Mouse (Mus musculus) MEL (cell line): ENCODE measurements at regions not wholly inside any gene's neighbourhood (a gene's known extent, or its start where the extent isn't known, plus 50 kb on each side); places are given as distances from the start of the nearest gene placed in this dataset.

Source experiments
- DNase-seq: peaks from one replicate; pipeline ENCODE4 v3.0.0; 2011; ENCODE audit warnings: low read depth, low spot score
- H3K27ac ChIP-seq: 2 replicates; pipeline ENCODE4 v1.5.1; 2012; ENCODE audit warnings: low read depth, mild to moderate bottlenecking, control low read depth, low read length, moderate library complexity; ENCODE audit not compliant: control insufficient read depth
- H3K27me3 ChIP-seq, 2 experiments: fragments of 150-350 bp in 1 of 2; sonication (generic) in 1 of 2; 2 replicates each; pipeline ENCODE4 v1.6.1; 2012; ENCODE audit warnings: low read length in 2 of 2, mild to moderate bottlenecking in 2 of 2, improper control_type of control experiment in 1 of 2, moderate library complexity in 1 of 2; ENCODE audit not compliant: insufficient read depth in 2 of 2, control insufficient read depth in 1 of 2
- H3K36me3 ChIP-seq, 2 experiments: 2 replicates each; pipeline ENCODE4 v1.6.1; 2012 to 2014; ENCODE audit warnings: low read length in 2 of 2, improper control_type of control experiment in 1 of 2, inconsistent platforms in 1 of 2, mild to moderate bottlenecking in 1 of 2; ENCODE audit not compliant: insufficient read depth in 2 of 2, control insufficient read depth in 1 of 2
- H3K4me1 ChIP-seq, 2 experiments: fragments of 150-350 bp in 1 of 2; sonication (generic) in 1 of 2; 2 replicates each; pipeline ENCODE4 v1.6.1; 2012; ENCODE audit warnings: low read length in 2 of 2, improper control_type of control experiment in 1 of 2, mild to moderate bottlenecking in 1 of 2; ENCODE audit not compliant: insufficient read depth in 2 of 2, control insufficient read depth in 1 of 2
- H3K4me3 ChIP-seq, 2 experiments: fragments of 150-350 bp in 1 of 2; sonication (generic) in 1 of 2; 2 replicates each; pipeline ENCODE4 v1.5.1; 2012; ENCODE audit warnings: low read depth in 2 of 2, low read length in 2 of 2, mild to moderate bottlenecking in 2 of 2, moderate library complexity in 2 of 2, control low read depth in 1 of 2, improper control_type of control experiment in 1 of 2; ENCODE audit not compliant: control insufficient read depth in 1 of 2, insufficient read depth in 1 of 2
- H3K79me2 ChIP-seq: 2 replicates; pipeline ENCODE4 v1.6.1; 2012; ENCODE audit warnings: mild to moderate bottlenecking, low read length, moderate library complexity; ENCODE audit not compliant: control insufficient read depth, poor library complexity, insufficient read depth
- H3K9ac ChIP-seq: 2 replicates; pipeline ENCODE4 v1.6.1; 2012; ENCODE audit warnings: low read depth, mild to moderate bottlenecking, control low read depth, low read length, moderate library complexity; ENCODE audit not compliant: control insufficient read depth, poor library complexity, severe bottlenecking
- H3K9me3 ChIP-seq: fragments of 150-350 bp; sonication (generic); replicated peaks from 2 replicates; pipeline ENCODE4 v1.6.1; 2012; ENCODE audit warnings: mild to moderate bottlenecking, low read length, improper control_type of control experiment, moderate library complexity; ENCODE audit not compliant: insufficient read depth
- CTCF ChIP-seq, 3 experiments: IDR thresholded peaks in 2 of 3; conservative IDR thresholded peaks in 1 of 3; 2 replicates each; pipeline ENCODE4 v1.5.1; 2011 to 2012; ENCODE audit warnings: low read length in 3 of 3, low read depth in 2 of 3, mild to moderate bottlenecking in 2 of 3, improper control_type of control experiment in 1 of 3, inconsistent platforms in 1 of 3, mixed read lengths in 1 of 3, moderate library complexity in 1 of 3; ENCODE audit not compliant: control insufficient read depth in 1 of 3, insufficient read depth in 1 of 3, poor library complexity in 1 of 3, severe bottlenecking in 1 of 3
- ELF1 ChIP-seq: IDR thresholded peaks from 2 replicates; pipeline ENCODE4 v1.6.1; 2014; ENCODE audit warnings: low read depth, mild to moderate bottlenecking, inconsistent platforms, low read length, improper control_type of control experiment, moderate library complexity
- EP300 ChIP-seq, 2 experiments: IDR thresholded peaks; 2 replicates each; pipeline ENCODE4 v1.6.1; 2011; ENCODE audit warnings: improper control_type of control experiment in 2 of 2, low read length in 2 of 2, low read depth in 1 of 2, mild to moderate bottlenecking in 1 of 2
- GATA1 ChIP-seq: IDR thresholded peaks from 2 replicates; pipeline ENCODE4 v1.6.1; 2011; ENCODE audit warnings: low read depth, low read length, improper control_type of control experiment
- HCFC1 ChIP-seq: IDR thresholded peaks from 2 replicates; pipeline ENCODE4 v1.6.1; 2012; ENCODE audit warnings: low read depth, mild to moderate bottlenecking, inconsistent platforms, low read length, improper control_type of control experiment, moderate library complexity
- JUND ChIP-seq: IDR thresholded peaks from 2 replicates; pipeline ENCODE4 v1.6.1; 2011; ENCODE audit warnings: low read depth, mild to moderate bottlenecking, improper control_type of control experiment, low read length
- KAT2A ChIP-seq: conservative IDR thresholded peaks from 2 replicates; pipeline ENCODE4 v1.6.1; 2012; ENCODE audit warnings: low read depth, low read length, improper control_type of control experiment, inconsistent platforms
- MAFK ChIP-seq: IDR thresholded peaks from 2 replicates; pipeline ENCODE4 v1.6.1; 2011; ENCODE audit warnings: low read depth, mild to moderate bottlenecking, low read length, improper control_type of control experiment, borderline replicate concordance
- MAX ChIP-seq: IDR thresholded peaks from 2 replicates; pipeline ENCODE4 v1.6.1; 2011; ENCODE audit warnings: low read length, improper control_type of control experiment
- MAZ ChIP-seq: IDR thresholded peaks from 2 replicates; pipeline ENCODE4 v1.6.1; 2012; ENCODE audit warnings: low read depth, mild to moderate bottlenecking, inconsistent platforms, low read length, improper control_type of control experiment
- MYB ChIP-seq: IDR thresholded peaks from 2 replicates; pipeline ENCODE4 v1.6.1; 2011; ENCODE audit warnings: mild to moderate bottlenecking, low read depth, low read length, improper control_type of control experiment
- POLR2AphosphoS5 ChIP-seq: IDR thresholded peaks from 2 replicates; pipeline ENCODE4 v1.6.1; 2012; ENCODE audit warnings: low read depth, borderline replicate concordance, mild to moderate bottlenecking, inconsistent platforms, low read length, moderate library complexity, mixed read lengths
- RAD21 ChIP-seq: IDR thresholded peaks from 2 replicates; pipeline ENCODE4 v1.6.1; 2011; ENCODE audit warnings: mild to moderate bottlenecking, low read depth, low read length, improper control_type of control experiment
- RCOR1 ChIP-seq: IDR thresholded peaks from 2 replicates; pipeline ENCODE4 v1.6.1; 2012; ENCODE audit warnings: low read depth, mild to moderate bottlenecking, inconsistent platforms, low read length, improper control_type of control experiment
- SMC3 ChIP-seq: IDR thresholded peaks from 2 replicates; pipeline ENCODE4 v1.6.1; 2011; ENCODE audit warnings: low read depth, low read length, improper control_type of control experiment
- TCF12 ChIP-seq: IDR thresholded peaks from 2 replicates; pipeline ENCODE4 v1.6.1; 2014; ENCODE audit warnings: low read depth, mild to moderate bottlenecking, inconsistent platforms, low read length, improper control_type of control experiment, moderate library complexity
- UBTF ChIP-seq: IDR thresholded peaks from 2 replicates; pipeline ENCODE4 v1.6.1; 2012; ENCODE audit warnings: low read depth, mild to moderate bottlenecking, inconsistent platforms, low read length, improper control_type of control experiment, moderate library complexity, borderline replicate concordance; ENCODE audit not compliant: insufficient read depth
- USF1 ChIP-seq: IDR thresholded peaks from 2 replicates; pipeline ENCODE4 v1.6.1; 2014; ENCODE audit warnings: low read depth, mild to moderate bottlenecking, inconsistent platforms, low read length, improper control_type of control experiment, moderate library complexity
- USF2 ChIP-seq, 2 experiments: IDR thresholded peaks; 2 replicates each; pipeline ENCODE4 v1.6.1; 2011 to 2012; ENCODE audit warnings: improper control_type of control experiment in 2 of 2, low read length in 2 of 2, borderline replicate concordance in 1 of 2, inconsistent platforms in 1 of 2, low read depth in 1 of 2, mild to moderate bottlenecking in 1 of 2; ENCODE audit not compliant: insufficient read depth in 1 of 2
- ZC3H11A ChIP-seq: IDR thresholded peaks from 2 replicates; pipeline ENCODE4 v1.6.1; 2012; ENCODE audit warnings: low read depth, mild to moderate bottlenecking, inconsistent platforms, low read length, improper control_type of control experiment
- ZKSCAN1 ChIP-seq: IDR thresholded peaks from 2 replicates; pipeline ENCODE4 v1.6.1; 2012; ENCODE audit warnings: low read depth, mild to moderate bottlenecking, inconsistent platforms, low read length, improper control_type of control experiment, moderate library complexity
- ZNF384 ChIP-seq: IDR thresholded peaks from 2 replicates; pipeline ENCODE4 v1.6.1; 2012; ENCODE audit warnings: low read depth, mild to moderate bottlenecking, inconsistent platforms, low read length, improper control_type of control experiment

GRCm38 (mm10) chr3:38617989-38618388, 133.3 kb upstream of the Ankrd50 start:
- DNase-seq = no peak
- Histone ChIP-seq H3K4me1 (no peaks in the 10 kb centered on the region), H3K9ac (no peak overlapping the region)
- no peak for TF ChIP-seq UBTF
- TF ChIP-seq RAD21 = no peak
- no peak for TF ChIP-seq TCF12
- no peak for TF ChIP-seq MAX
- no peak for TF ChIP-seq EP300 (IDR thresholded peaks at IDR 0.05; ENCODE audit: low read depth in 1 of 2, low read length in 2 of 2)
- TF ChIP-seq POLR2AphosphoS5 = no peak
- TF ChIP-seq JUND = no peak
- no peak for TF ChIP-seq KAT2A
- TF ChIP-seq USF2 (IDR thresholded peaks at IDR 0.05; ENCODE audit: borderline replicate concordance in 1 of 2, insufficient read depth in 1 of 2, low read depth in 1 of 2, low read length in 2 of 2) = no peak
- no peak for TF ChIP-seq ZC3H11A
- no peak for TF ChIP-seq HCFC1
- no peak for TF ChIP-seq ZKSCAN1
- TF ChIP-seq SMC3 = no peak
- TF ChIP-seq CTCF (IDR thresholded peaks at IDR 0.05 in 2 of 3, conservative IDR thresholded peaks at IDR 0.05 in 1 of 3; ENCODE audit: control insufficient read depth in 1 of 3, insufficient read depth in 1 of 3, low read depth in 2 of 3, low read length in 3 of 3, poor library complexity in 1 of 3, severe bottlenecking in 1 of 3) = no peak
- no peak for TF ChIP-seq USF1
- TF ChIP-seq ELF1 = no peak
- TF ChIP-seq, all 39 proteins: peak for 0
- Histone ChIP-seq H3K79me2 (no peaks in the 10 kb centered on the region), H3K9me3 (no peaks in the 10 kb centered on the region), H3K27me3 (no peaks in the 10 kb centered on the region), H3K36me3 (no peaks in the 10 kb centered on the region), H3K27ac (no peak overlapping the region), H3K4me3 (no peak overlapping the region)

- no peaks in the 10 kb centered on the region for H3K4me1 ChIP-seq
- no peaks in the 10 kb centered on the region for H3K9me3 ChIP-seq
- no peak overlapping the region for H3K9ac ChIP-seq
- H3K79me2 ChIP-seq = no peaks in the 10 kb centered on the region
- TF ChIP-seq MYB (no peak), ZNF384 (no peak), RCOR1 (no peak), TCF12 (no peak), MAFK (no peak), GATA1 (no peak), MAZ (no peak), HCFC1 (no peak), KAT2A (no peak)
- TF ChIP-seq, all 39 proteins: peak for 0
- H3K36me3 ChIP-seq = no peaks in the 10 kb centered on the region
- H3K27me3 ChIP-seq = no peaks in the 10 kb centered on the region
- DNase-seq = no peak
- H3K27ac ChIP-seq = no peak overlapping the region
- no peak overlapping the region for H3K4me3 ChIP-seq
Observed at GRCm38 (mm10) chr3:38617217-38617616, 132.6 kb upstream of the Ankrd50 start.
